Mouse (Mus musculus) adrenal gland, postnatal 36 days (tissue): ENCODE results near the gene Klhl18. TPM values are rescaled to one million over a fixed set of nuclear protein-coding genes. Genes with fewer than 3 reads are reported as not detected.

Source experiments
- total RNA-seq, 2 experiments: library from RNA; stranded (reverse); gene quantifications; 2 replicates each; pipeline ENCODE4 v1.2.3; 2021

The Klhl18 gene
- total RNA-seq, 2 experiments from 2014 or later: 9.9 to 13.0 TPM

Other genes with a start within 250 kb of the Klhl18 start
- gene Cspg5, start 232.9 kb downstream of the Klhl18 start, total RNA-seq: 10 to 100 TPM; 22.6 to 22.8 TPM
- gene Elp6, start 171.5 kb downstream of the Klhl18 start, total RNA-seq: 1 to 10 TPM; 8.0 to 9.8 TPM
- 100 to 1,000 TPM in 1 of 2 experiments, 10 to 100 TPM in 1; 85.4 to 106 TPM for gene Scap, start 143.4 kb downstream of the Klhl18 start, total RNA-seq
- 10 to 100 TPM; 50.5 to 82.0 TPM for gene Ptpn23, start 68.5 kb downstream of the Klhl18 start, total RNA-seq
- gene Ngp, start 56.9 kb downstream of the Klhl18 start, total RNA-seq: not detected
- 1 to 10 TPM in 1 of 2 experiments, under 1 TPM in 1; 0.69 to 1.0 TPM for gene Kif9, start 264 bp upstream of the Klhl18 start, total RNA-seq
- gene Setd2, start 55.9 kb upstream of the Klhl18 start, total RNA-seq: 10 to 100 TPM; 66.1 to 71.4 TPM
- 10 to 100 TPM in 1 of 2 experiments, 1 to 10 TPM in 1; 9.0 to 15.4 TPM for gene Nradd, start 147.8 kb upstream of the Klhl18 start, total RNA-seq
- 1 to 10 TPM; 7.2 to 8.1 TPM for gene Nbeal2, start 177.5 kb upstream of the Klhl18 start, total RNA-seq
- 10 to 100 TPM; 61.3 to 64.7 TPM for gene Ccdc12, start 179.8 kb upstream of the Klhl18 start, total RNA-seq